Mouse (Mus musculus): ENCODE measurements around the gene Tulp2.
"Not testable (repeated sequence)": the region's sequence is repeated elsewhere in the genome, so short reads cannot be mapped to it uniquely, and the experiment has no call there.

Gene Tulp2

DNA sequence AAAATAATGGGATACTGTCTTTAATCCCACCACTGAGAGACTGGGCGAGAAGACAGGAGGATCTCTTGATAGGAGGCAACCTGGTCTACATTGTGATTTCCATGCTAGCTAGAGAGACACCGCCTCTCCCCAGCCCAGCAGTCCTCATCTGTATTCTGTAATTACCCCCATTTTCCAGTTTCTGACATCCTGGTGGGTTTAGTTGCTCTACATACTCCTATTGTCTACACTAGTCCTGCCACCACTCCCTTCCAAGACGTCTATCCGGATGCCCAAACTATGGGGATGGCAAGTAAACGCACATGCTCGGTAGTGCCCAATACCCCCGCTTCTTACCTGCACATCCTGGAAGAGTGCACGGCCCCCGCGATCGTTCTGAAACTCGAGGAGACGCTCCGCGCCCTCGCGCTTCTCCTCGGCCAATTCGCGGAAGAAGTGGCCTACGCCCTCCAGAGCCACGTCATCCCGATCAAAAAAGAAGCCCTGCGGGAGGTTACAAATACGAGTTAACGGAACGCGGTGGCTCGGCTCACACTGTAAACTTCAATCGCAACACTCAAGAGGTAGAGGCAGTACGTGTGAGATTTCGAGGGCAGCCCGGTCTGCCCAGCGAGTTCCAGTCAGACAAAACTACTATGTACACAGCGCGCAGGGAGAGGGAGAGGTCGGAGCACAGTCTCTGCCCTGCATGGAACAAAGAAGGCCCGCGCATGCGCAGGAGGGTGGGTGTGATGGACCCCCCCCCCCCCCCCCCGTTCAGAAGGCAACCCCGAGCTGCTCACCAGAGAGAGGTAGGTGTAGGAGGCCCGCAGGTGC is 22.7 kb upstream of the Tulp2 start:
- in situ Hi-C loops (cut with MboI; ENCODE audit: low pct_unique_long_range_greater_than_20kb in 1 of 2, low sequenced_read_pairs in 2 of 2, unreplicated experiment in 1 of 2) = no loop called here

DNA sequence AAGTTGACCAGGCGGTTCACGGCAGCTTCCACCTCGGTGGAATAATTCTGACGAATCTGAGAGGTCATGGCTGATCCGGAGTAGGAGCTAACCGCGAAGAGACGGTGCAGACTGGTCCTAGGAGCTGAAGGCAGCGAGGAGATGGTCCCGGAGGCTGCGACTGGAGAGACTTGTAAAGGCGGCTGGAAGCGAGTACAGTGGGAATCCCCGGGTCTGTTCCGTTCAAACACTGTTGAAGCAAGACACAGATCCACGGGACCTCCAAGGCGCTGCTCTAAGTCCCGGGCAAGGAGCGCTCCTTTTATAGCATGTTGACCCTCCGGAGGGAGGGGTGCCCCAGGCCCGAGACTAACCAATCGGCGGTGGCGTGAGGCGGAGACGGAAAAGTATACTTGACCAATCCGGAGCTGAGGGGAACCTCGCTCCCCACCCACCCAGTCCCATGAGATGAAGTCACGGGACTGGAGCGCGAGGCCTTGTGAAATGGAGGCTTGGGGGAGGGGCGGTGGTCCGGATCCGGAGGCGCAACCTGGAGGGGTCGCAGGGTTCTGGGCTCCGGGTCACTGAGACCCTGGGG is 22.0 kb upstream of the Tulp2 start, which contains the start of gene Ftl1:
Gene Ftl1, minus strand, starts transcription at position 321 of the 577 bp plus-strand sequence.
- in situ Hi-C loops (cut with MboI; ENCODE audit: low pct_unique_long_range_greater_than_20kb in 1 of 2, low sequenced_read_pairs in 2 of 2, unreplicated experiment in 1 of 2) = not testable (repeated sequence)

DNA sequence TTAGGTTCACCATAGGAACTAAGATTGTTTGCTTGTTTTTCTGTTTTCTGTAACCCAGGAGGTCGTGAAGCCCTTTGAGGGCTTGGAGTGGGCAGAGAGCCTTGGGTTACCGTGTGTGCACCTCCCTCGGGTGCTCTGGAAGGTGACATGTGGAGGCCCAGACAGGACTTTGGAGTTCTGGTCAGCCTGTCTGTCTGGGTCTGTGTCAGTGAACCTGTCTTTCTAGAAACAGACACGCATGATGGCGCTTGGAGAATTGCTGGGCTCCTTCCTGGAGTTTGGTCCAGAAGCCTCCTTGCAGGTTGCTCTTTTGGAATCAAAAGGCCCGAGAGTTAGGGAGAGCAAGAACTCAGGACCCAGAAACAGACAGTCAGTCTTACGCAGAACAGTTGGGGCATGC is 21.3 kb upstream of the Tulp2 start:
- in situ Hi-C loops (cut with MboI; ENCODE audit: low pct_unique_long_range_greater_than_20kb in 1 of 2, low sequenced_read_pairs in 2 of 2, unreplicated experiment in 1 of 2) = no loop called here

DNA sequence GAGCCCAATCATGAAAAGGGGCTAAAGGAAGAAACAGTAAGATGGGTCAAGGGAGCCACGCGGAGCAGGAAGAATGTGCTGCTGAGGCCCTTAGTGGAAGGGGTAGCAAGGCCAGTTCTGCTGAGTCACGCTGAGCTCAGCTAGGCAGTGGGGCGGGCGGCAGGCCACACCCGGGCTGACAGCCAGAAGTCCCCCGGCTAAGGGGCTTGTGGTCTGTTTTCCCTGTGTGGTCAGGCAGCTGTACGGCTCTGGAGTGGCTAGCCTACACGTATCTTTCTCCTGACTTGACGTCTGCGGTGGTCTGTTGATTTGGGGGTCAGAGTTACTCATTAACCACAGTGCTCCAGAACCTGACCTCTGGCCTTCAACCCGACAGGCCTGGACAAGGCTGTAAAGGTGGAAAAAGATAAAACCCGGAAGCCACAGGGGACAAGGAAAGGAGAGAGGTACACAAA is 20.8 kb upstream of the Tulp2 start:
- in situ Hi-C loops (cut with MboI; ENCODE audit: low pct_unique_long_range_greater_than_20kb in 1 of 2, low sequenced_read_pairs in 2 of 2, unreplicated experiment in 1 of 2) = no loop called here

DNA sequence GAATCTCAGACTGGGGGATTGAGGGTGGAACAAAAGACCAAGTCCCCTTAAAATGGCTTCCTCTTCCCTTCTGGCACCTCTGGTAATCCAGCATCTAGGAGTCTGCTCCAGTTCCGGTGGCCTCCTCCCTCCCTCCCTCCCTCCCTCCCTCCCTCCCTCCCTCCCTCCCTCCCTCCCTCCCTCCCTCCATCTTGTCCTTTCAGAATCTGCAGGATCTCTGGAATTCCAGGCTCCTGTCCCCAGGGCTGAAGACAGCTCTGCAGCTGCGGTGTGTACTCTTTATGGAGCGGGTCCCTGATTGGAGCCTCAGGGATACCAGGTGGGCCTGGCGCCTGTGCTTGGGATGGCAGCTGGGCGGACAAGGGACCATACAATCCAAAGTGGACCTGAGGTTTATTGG is 20.4 kb upstream of the Tulp2 start:
- in situ Hi-C loops (cut with MboI; ENCODE audit: low pct_unique_long_range_greater_than_20kb in 1 of 2, low sequenced_read_pairs in 2 of 2, unreplicated experiment in 1 of 2) = no loop called here

DNA sequence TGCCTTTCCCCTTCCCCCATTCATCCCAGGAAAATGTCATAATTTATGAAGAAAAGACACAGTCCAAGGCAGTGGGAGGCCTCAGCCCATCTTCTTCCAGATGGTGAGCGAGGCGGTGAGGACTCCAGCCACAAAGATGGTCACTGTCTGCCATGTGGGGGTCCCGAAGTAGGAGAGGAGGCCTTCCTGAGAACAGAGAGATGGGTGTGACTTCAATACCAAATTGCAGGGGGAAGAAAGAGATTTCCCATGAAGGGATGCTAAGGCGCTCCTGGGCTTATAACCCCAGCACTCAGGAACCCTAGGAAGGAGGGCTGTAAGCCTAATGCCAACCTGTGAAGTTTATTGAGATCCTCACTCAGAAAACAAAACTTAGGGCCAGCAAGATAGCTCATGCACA is 19.9 kb upstream of the Tulp2 start:
- in situ Hi-C loops (cut with MboI; ENCODE audit: low pct_unique_long_range_greater_than_20kb in 1 of 2, low sequenced_read_pairs in 2 of 2, unreplicated experiment in 1 of 2) = no loop called here

DNA sequence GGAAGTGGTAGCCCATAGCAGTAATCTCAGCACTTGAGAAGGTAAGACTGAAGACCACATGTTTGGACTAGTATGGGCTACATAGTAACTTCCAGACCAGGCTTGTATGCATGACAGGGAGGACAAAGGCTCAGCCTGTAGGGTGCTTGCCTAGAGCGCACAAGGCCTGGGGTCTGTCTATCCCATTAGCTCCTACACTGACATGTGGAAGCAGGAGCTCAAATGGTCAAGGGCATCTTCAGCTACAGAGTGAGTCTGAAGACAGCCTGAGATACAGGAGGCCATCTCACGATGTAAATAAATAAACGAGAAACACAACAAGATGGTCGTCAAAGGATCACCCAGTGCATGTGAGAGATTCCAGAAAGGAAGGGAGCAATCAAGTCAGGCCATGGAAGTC is 19.4 kb upstream of the Tulp2 start:
- in situ Hi-C loops (cut with MboI; ENCODE audit: low pct_unique_long_range_greater_than_20kb in 1 of 2, low sequenced_read_pairs in 2 of 2, unreplicated experiment in 1 of 2) = no loop called here

DNA sequence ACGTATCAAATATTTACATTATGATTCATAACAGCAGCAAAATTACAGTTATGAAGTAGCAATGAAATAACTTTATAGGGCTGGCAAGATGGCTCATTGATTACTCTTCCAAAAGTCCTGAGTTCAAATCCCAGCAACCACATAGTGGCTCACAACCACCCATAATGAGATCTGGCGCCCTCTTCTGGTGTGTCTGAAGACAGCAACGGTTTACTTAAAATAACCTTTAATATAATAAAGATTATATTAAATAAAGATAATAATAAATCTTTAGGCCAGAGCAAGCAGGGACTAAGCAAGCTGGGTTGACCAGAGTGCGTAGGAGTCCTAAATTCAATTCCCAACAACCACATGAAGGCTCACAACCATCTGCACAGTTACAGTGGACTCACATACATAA is 18.8 kb upstream of the Tulp2 start:
- in situ Hi-C loops (cut with MboI; ENCODE audit: low pct_unique_long_range_greater_than_20kb in 1 of 2, low sequenced_read_pairs in 2 of 2, unreplicated experiment in 1 of 2) = not testable (repeated sequence)

DNA sequence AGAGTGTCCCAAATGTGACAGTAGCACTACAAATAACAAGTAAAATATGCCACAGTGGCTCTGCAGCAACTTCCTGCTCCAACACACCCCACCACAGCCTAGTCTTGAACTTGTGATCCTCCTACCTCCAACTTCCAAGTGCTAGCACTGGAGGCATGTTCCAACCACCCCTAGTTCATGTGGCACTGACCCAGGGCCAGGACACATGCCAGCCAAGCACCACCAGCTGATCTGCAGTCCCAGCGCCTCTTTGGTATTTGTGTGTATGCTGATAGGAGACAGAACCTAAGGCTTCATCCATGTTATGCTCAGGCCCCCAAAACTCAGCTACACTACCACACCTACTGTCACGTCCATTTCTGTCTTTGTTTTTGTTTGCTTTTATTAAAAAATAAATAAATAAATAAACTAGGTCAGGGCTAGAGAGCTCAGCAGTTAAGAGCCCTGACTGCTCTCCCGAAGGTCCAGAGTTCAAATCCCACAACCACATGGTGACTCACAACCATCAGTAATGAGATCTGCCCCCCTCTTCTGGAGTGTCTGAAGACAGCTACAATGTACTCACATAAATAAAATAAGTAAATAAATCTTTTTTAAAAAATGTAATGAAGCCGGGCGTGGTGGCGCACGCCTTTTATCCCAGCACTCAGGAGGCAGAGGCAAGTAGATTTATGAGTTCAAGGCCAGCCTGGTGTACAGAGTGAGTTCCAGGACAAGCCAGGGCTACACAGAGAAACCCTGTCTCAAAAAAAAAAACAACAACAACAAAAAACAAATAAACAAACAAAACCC is 17.5 kb upstream of the Tulp2 start:
- in situ Hi-C loops (cut with MboI; ENCODE audit: low pct_unique_long_range_greater_than_20kb in 1 of 2, low sequenced_read_pairs in 2 of 2, unreplicated experiment in 1 of 2) = no loop called here

DNA sequence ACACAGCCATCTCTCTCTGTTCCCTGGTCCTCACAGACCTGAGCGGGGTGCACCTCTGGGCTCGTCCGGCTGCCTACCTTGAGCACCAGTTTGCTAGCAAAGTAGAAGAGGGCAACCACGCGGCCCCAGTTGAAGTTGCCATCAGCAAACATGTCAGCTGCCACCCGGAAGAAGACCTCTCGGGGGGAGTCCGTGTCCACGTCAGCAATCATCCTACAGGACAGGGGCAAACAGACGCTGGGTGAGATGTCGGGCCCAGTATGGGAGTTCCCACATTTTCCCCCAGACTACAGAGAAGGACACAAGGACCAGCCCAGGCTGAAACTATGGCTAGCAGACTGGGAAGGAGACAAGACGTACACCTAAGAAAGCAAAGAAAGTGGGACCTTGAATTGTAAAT is 16.6 kb upstream of the Tulp2 start:
- in situ Hi-C loops (cut with MboI; ENCODE audit: low pct_unique_long_range_greater_than_20kb in 1 of 2, low sequenced_read_pairs in 2 of 2, unreplicated experiment in 1 of 2) = loop anchor here in 1 of 2 experiments (5.0 kb wide), 1 partner anchor 127 kb away; no protein-coding TSS in a partner anchor

DNA sequence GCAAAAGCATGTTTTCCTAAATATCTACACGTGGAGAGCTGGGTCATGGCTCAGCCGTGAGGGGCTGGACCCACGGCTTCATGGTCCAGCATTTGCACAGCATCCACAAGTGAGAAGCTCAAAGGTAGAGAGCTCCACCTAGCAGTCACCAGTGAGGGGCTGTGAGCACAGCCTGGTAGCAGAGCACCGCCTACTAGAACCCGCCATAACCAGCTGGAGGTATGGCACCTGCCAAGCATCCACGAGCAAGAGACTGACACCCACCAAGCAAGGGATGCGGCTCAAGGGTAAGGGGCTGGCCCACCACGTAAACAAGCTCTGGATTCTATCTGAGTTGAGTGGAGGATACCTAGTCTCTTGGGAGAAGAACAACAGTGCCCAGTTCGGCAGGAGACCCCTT is 16.1 kb upstream of the Tulp2 start:
- in situ Hi-C loops (cut with MboI; ENCODE audit: low pct_unique_long_range_greater_than_20kb in 1 of 2, low sequenced_read_pairs in 2 of 2, unreplicated experiment in 1 of 2) = loop anchor here in 1 of 2 experiments (5.0 kb wide), 1 partner anchor 127 kb away; no protein-coding TSS in a partner anchor

DNA sequence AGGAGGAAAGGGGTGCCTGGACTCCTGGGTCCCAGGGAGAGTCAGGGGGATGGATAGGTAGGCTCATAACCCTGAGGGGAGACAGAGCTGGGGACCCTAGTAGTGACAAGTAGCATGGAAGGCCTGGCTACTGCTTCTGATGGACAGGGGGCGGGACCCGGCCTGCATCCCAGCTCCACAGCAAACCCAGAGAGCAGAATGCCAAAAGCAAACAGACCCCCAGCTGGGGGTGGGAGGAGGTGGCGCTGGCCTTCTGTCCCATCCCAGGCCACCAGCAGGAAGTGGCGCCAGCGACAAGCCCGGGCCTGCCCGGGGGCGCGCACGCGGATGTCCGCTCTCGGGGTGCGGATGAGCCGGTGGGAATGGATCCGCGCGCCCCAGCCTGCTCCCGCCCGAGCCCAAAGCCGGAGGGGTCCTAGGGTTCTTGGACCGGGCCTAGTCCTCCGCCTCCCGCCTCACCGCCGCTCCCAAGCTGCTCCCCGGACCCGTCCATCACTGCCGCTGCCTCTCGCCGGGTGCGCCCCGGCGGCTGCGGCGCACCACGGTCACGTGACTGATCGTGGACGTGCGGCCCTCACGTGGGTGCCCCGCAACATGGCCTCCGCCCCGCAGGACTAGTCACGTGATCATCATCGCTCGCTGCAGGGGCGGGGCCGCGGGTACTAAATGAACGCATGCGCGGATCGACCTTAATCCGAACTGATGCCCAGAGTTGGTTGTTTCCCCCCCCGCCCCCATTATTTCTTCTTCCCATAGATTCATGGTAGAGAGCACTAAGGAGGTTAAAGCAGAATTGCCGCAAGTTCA is 15.2 kb upstream of the Tulp2 start, which contains the start of gene Bax:
Gene Bax, minus strand, starts transcription at position 616 of the 807 bp plus-strand sequence.
- in situ Hi-C loops (cut with MboI; ENCODE audit: low pct_unique_long_range_greater_than_20kb in 1 of 2, low sequenced_read_pairs in 2 of 2, unreplicated experiment in 1 of 2) = loop anchor here in 1 of 2 experiments (5.0 kb wide), 1 partner anchor 126 kb away; no protein-coding TSS in a partner anchor

DNA sequence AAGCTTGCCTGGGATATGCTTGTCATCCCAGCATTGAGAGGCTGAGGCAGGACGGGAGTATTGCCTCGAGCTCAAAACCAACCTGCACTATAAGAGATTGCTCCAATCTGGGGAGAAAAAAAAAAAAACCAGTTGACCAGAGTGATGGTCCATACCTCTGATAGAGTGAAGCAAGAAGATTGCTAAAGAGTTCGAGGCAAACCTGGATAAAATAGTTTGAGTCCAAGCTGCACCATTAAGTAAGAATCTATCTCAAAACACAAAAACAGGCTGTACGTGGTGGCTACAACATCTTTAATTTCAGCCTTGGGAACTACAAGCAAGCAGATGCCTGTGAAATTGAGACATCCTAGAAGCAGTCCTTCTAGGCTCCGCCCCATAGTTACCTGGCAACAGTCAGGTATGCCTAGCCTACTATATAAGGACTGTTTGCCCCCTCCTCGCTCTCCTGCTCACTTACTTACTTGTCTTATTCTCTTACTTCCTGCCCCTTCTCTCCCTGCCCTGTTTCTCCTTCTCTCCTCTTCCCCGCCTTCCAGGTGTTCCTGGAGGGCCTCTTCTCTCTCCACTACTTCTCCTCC is 14.5 kb upstream of the Tulp2 start:
- in situ Hi-C loops (cut with MboI; ENCODE audit: low pct_unique_long_range_greater_than_20kb in 1 of 2, low sequenced_read_pairs in 2 of 2, unreplicated experiment in 1 of 2) = loop anchor here in 1 of 2 experiments (5.0 kb wide), 1 partner anchor 125 kb away; no protein-coding TSS in a partner anchor

DNA sequence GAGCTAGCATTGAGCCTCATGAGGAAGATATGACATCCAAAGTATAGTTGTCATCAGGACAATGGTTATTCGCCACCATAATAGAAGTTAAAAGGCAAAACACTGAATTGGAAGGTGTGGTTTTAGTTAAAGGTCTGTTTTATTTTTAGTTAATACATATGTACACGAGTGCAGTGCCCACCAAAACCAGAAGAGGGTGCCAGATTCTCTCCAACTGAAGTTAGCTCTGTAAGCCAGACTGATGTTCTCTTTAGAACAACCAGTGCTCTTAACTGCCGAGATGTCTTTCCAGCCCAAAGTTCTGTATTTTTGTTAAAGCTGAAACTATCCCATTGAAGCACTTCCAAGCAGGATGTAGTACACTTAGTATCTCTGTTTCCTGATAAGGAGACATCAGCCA is 10.8 kb upstream of the Tulp2 start:
- in situ Hi-C loops (cut with MboI; ENCODE audit: low pct_unique_long_range_greater_than_20kb in 1 of 2, low sequenced_read_pairs in 2 of 2, unreplicated experiment in 1 of 2) = no loop called here

DNA sequence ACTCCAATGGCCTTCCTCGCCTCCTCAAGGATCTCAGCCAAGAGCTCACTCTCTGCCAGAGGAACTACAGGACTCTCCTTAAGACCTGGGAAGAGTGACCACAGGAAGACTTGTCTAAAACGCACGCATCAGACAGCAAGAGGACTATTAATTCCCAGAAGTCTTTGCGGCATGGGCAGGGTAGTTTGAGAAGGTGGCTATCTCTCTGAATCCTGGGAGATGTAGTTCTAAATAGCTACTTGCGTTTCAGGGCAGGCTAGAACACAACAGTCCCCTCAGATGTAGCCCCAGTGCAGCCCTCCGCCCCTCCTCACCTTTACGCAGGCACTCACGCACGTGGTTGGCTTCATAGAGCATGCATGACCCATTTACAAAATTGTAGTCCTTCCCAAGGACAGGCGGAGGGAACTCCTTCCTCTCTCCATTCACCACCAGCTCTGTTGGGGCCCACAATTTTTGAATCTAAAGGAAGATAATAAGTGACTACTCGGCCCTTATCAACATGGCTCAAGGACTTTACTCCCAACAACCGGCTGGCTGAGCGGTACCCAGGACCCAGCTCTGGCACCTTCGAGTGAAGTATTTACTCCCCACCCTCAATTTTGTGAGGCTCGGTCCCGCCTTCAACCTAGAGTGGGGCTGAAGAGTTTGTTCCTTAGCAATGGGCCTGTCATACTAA is 6.2 kb upstream of the Tulp2 start:
- in situ Hi-C loops (cut with MboI; ENCODE audit: low pct_unique_long_range_greater_than_20kb in 1 of 2, low sequenced_read_pairs in 2 of 2, unreplicated experiment in 1 of 2) = no loop called here

DNA sequence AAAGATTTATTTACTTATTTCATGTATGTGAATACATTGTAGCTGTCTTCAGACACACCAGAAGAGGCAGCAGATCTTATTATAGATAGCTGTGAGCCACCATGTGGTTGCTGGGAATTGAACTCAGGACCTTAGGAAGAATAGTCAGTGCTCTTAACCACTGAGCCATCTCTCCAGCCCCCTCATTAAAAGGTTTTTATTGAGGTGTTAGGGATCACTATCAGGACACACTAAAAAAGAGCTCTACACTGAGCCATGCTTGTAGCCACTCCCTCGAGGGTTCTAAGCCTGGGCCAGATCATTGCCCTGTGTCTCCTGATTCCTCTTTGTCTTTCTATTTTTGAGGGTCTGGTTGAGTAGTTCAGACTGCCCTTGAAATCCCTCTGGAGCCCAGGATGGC is 5.2 kb upstream of the Tulp2 start:
- in situ Hi-C loops (cut with MboI; ENCODE audit: low pct_unique_long_range_greater_than_20kb in 1 of 2, low sequenced_read_pairs in 2 of 2, unreplicated experiment in 1 of 2) = no loop called here

DNA sequence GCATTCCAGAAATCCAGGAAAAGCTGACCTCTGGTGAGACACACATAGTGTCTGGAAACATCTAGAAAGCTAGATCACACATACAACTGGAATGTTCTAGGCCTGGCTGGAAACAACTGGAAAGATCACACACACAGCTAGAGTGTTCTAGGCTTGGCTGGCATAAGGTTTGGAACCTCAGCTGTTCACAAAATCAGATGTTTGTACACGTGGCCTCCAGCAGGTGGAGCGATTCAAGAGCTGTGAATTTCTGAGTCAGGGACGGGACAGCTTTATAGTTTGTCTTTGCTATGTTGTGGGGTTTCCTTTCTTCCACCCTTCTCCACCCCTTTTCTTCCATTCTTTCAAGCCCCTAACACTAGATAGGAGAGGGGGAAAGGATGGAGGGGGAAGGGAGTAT is 4.7 kb upstream of the Tulp2 start:
- in situ Hi-C loops (cut with MboI; ENCODE audit: low pct_unique_long_range_greater_than_20kb in 1 of 2, low sequenced_read_pairs in 2 of 2, unreplicated experiment in 1 of 2) = no loop called here
